Mouse (Mus musculus) heart, postnatal 4 days (tissue): ENCODE results near the gene Olfr855. TPM values are rescaled to one million over a fixed set of nuclear protein-coding genes. Genes with fewer than 3 reads are reported as not detected.

Experiments used
- DNase-seq: peaks from one replicate; pipeline ENCODE4 v3.0.0; 2021
- total RNA-seq, 2 experiments: library from RNA; stranded (reverse); gene quantifications; 2 replicates each; pipeline ENCODE4 v1.2.3; 2021

The Olfr855 gene
- total RNA-seq, result not detected

DNA sequence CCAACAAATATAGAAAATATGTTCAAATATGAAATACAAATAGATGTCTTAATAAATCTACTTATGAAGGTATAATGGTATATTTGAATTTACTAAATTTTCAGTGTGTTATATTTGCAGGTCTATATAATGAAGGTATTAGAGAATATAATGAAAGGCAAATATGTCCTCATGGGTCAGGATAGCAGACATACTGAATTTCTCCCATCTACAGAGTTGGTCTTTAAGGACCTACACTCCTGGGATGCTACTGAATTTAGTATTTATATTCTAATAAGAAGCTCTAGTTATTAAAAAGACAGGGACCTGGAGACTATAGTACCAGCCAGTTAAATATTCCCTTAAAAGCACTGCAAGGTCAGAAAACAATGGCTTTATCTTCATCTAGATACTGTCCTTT, at the start of gene Olfr855:
Olfr855 (plus strand) TSS at position 301 of the 400 bp plus-strand sequence.
- DNase-seq, result no peak

- DNase-seq, result no peak
These were observed 41.4 kb upstream of the Olfr855 start, which contains the start of gene Olfr853 for GRCm38 (mm10) chr9:19540976-19541375. Gene Olfr853 (minus strand): TSS chr9:19541076.

GRCm38 (mm10) chr9:19567282-19567681, 15.1 kb upstream of the Olfr855 start, which contains the start of gene Olfr854:
Gene Olfr854 (minus strand): TSS chr9:19567382.
- DNase-seq, result no peak

GRCm38 (mm10) chr9:19621297-19621696, 38.9 kb downstream of the Olfr855 start:
- DNase-seq, result no peak

GRCm38 (mm10) chr9:19621843-19622822, 39.7 kb downstream of the Olfr855 start, which contains the start of gene Zfp317:
Gene Zfp317 (plus strand): TSS chr9:19622102.
- peak; percentile 86 for DNase-seq

DNA sequence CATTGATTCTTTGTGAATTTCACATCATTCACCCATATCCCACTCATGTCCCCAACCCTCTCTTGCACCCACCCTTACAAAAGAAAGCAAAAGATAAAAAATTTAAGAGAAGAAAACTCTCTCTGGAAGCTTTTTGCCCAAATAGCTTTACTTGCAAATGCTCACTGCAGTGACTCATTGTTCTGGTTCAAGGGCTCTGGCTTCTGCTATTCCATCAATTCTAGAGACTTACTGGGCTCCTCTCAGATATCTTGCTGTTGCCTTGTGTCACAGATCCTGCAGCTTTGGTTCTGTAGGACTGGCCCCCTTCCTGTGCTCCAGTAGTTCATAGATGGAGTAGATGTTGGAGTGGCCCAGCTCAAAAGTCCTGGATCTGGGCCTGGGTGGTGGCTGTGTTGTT, 47.2 kb downstream of the Olfr855 start:
- DNase-seq, result no peak

Other genes with a start within 250 kb of the Olfr855 start
- gene Olfr845, start 246.2 kb upstream of the Olfr855 start, total RNA-seq, result not detected
- not detected for gene Olfr846, start 218.6 kb upstream of the Olfr855 start, total RNA-seq
- gene Olfr847, start 203.9 kb upstream of the Olfr855 start, total RNA-seq, result not detected
- not detected for gene Olfr849, start 142.4 kb upstream of the Olfr855 start, total RNA-seq
- gene Olfr850, start 104.4 kb upstream of the Olfr855 start, total RNA-seq, result not detected
- not detected for gene Olfr851, start 89.3 kb upstream of the Olfr855 start, total RNA-seq
- gene Olfr853, start 41.5 kb upstream of the Olfr855 start, total RNA-seq, result not detected
- gene Olfr854, start 15.2 kb upstream of the Olfr855 start, total RNA-seq, result not detected
- 10 to 100 TPM; 14.7 to 17.0 TPM for gene Zfp317, start 39.5 kb downstream of the Olfr855 start, total RNA-seq
- not detected for gene Olfr857, start 126.8 kb downstream of the Olfr855 start, total RNA-seq
- not detected for gene Olfr58, start 197.7 kb downstream of the Olfr855 start, total RNA-seq
- gene Olfr859, start 222.3 kb downstream of the Olfr855 start, total RNA-seq, result not detected